Mouse (Mus musculus) liver, embryonic 11.5 days (tissue): Measurements from ENCODE around the gene Tbca. TPM values are rescaled to one million over a fixed set of nuclear protein-coding genes. Genes with fewer than 3 reads are reported as not detected.

Experiments used
- ATAC-seq: fragments of 200-750 bp; cut with Nextera tagmentation; replicated peaks from 2 replicates; pipeline ENCODE4 v1.8.0; 2017; ENCODE audit warnings: moderate number of reproducible peaks, mild to moderate bottlenecking, moderate TSS enrichment, moderate library complexity; ENCODE audit not compliant: low FRiP score
- DNase-seq: peaks from one replicate; pipeline ENCODE4 v3.0.0-alpha.2; 2017; ENCODE audit warnings: low spot score
- H3K27ac ChIP-seq: fragments of 300-500 bp; sonication (generic); 2 replicates; pipeline ENCODE4 v1.5.1; 2014; ENCODE audit warnings: mild to moderate bottlenecking, low read depth, low read length, control low read depth
- H3K27me3 ChIP-seq: fragments of 300-500 bp; sonication (generic); replicated peaks from 2 replicates; pipeline ENCODE4 v1.6.1; 2014; ENCODE audit warnings: low read length, mixed read lengths; ENCODE audit not compliant: control insufficient read depth, insufficient read depth
- H3K36me3 ChIP-seq: fragments of 300-500 bp; sonication (generic); 2 replicates; pipeline ENCODE4 v1.6.1; 2014; ENCODE audit warnings: mild to moderate bottlenecking, low read length, moderate library complexity, mixed read lengths; ENCODE audit not compliant: control insufficient read depth, insufficient read depth
- H3K4me1 ChIP-seq: fragments of 300-500 bp; sonication (generic); replicated peaks from 2 replicates; pipeline ENCODE4 v1.6.1; 2014; ENCODE audit warnings: low read length, mixed read lengths; ENCODE audit not compliant: control insufficient read depth, insufficient read depth
- H3K4me2 ChIP-seq: fragments of 300-500 bp; sonication (generic); 2 replicates; pipeline ENCODE4 v1.6.1; 2014; ENCODE audit warnings: mild to moderate bottlenecking, control low read depth, moderate library complexity
- H3K4me3 ChIP-seq: fragments of 300-500 bp; sonication (generic); 2 replicates; pipeline ENCODE4 v1.5.1; 2014; ENCODE audit warnings: low read depth, low read length, control low read depth
- H3K9ac ChIP-seq: fragments of 300-500 bp; sonication (generic); 2 replicates; pipeline ENCODE4 v1.6.1; 2014; ENCODE audit warnings: low read depth, low read length, control low read depth
- H3K9me3 ChIP-seq: fragments of 300-500 bp; sonication (generic); 2 replicates; pipeline ENCODE4 v1.6.1; 2016; ENCODE audit warnings: low read length, inconsistent platforms, mixed read lengths; ENCODE audit not compliant: control insufficient read depth
- WGBS: fragments of 180-500 bp; shearing (Covaris S2); extraction: QIAGEN DNeasy Blood & Tissue Kit; methylation state at CpG from one replicate; pipeline ENCODE4 v1.1.7; 2014; 5-methylcytosine and 5-hydroxymethylcytosine counted together
- polyA plus RNA-seq: library from polyadenylated mRNA; unstranded; fragments of >200 nt; fragmentation: Nextera tagmentation; extraction: Ambion mirVana; gene quantifications from 2 replicates; pipeline ENCODE4 v1.2.1, GENCODE M21; 2014

Gene Tbca
- polyA plus RNA-seq, 1 experiment from 2014 or later = 200 TPM

DNA sequence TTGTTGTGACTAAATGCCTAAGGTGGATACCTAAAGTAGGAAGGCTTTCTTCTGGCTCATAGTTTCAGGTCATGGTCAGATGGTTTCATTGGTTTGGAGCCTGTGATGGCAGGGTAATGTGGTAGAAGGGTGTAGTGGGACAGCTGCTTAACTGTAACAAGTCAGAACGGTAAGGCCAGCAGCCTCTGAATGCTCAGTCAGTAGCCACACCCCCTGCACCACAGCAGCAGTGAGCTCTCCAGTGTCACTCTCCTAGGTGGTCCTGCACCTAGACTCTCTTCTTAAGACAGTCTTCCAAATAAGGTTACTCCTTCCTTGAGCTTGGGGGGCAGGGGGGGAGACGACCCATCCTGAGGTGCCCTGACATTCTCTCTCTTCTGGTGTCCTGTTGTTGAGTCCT, 39.1 kb downstream of the Tbca start:
- Histone ChIP-seq H3K9ac (no peak overlapping the region), H3K4me2 (no peak overlapping the region), H3K27ac (no peak overlapping the region), H3K27me3 (no peaks in the 10 kb centered on the region), H3K4me1 (0 out of 2 replicates have a peak, but pooled peaks cover 3% of the 10 kb centered on the region), H3K9me3 (no peaks in the 10 kb centered on the region), H3K36me3 (peaks cover 3% of the 10 kb centered on the region; the same call in 1 of the 2 replicates), H3K4me3 (no peak overlapping the region)
- DNase-seq (no peak), ATAC-seq (no peak)
- WGBS = 45% methylated on average over 2 of the region's 2 CpGs

DNA sequence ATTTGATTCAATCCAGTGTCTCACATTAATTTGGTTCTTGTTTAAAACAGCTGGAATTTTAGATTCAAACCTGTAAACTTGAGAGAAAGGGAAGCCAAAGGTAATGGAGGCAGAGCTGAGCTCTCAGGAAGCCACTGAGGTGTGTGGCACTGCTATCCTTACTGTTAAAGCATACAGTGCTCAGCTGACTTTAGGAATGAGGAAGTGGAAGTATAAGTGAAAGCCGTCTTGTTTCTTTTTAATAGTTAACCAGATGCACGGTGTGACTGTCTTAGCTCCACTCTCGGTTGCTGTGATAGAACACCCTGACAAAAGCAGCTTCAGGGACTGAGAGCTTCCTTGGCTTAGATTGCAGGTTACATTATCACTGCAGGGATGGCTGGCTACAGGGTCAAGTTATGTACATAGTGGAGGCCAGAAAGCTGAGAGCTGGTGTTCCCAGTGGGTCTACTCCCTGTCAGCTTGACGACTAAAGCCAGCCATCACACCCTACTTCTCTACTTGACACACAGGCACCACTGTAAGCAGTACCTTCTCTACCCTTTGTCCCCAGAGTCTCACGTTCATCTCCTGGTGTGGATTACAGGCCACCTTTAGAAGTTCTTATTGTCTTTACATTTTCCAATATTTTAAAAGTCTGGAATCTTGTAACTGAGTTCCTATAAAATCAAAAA, 49.5 kb downstream of the Tbca start:
- Histone ChIP-seq H3K4me1 (no peaks in the 10 kb centered on the region), H3K27ac (no peak overlapping the region), H3K4me3 (no peak overlapping the region), H3K9ac (no peak overlapping the region), H3K4me2 (no peak overlapping the region), H3K9me3 (no peaks in the 10 kb centered on the region), H3K27me3 (no peaks in the 10 kb centered on the region), H3K36me3 (peaks cover 3% of the 10 kb centered on the region; the same call in 1 of the 2 replicates)
- DNase-seq (no peak), ATAC-seq (no peak)
- 78% methylated on average over 5 of the region's 5 CpGs for WGBS

DNA sequence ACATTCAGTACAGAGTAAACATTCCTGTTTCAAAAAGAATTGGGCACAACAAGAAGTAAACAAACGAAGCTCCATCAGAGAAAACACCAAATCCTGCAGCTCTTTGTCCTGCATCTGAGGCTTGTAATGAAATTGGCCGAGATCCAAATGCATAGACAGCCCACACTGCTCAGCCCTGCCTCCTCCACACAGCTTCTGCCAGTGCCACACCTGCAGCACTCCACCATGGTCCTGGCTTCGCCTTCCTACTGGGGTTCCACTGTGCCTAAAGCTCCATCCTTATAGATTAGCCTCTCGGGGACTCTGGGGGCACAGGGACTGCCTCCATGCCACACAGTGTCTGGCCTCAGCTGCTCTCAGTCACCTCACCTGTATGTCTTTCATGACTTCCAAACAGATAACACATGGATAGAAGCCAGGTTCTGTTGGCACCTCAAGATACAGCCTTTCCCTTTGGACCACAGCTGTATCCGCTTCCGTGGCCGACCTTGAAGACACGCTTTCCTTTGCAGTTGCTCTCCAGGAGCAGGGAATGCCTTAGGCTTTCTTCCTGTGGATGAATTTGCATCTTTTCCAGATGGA, 50.1 kb downstream of the Tbca start:
- no peak overlapping the region for H3K9ac ChIP-seq
- H3K9me3 ChIP-seq = no peaks in the 10 kb centered on the region
- H3K36me3 ChIP-seq = peaks cover 3% of the 10 kb centered on the region; the same call in 1 of the 2 replicates
- WGBS = 89% methylated on average over 8 of the region's 8 CpGs
- ATAC-seq = no peak
- DNase-seq = no peak
- no peak overlapping the region for H3K4me3 ChIP-seq
- no peaks in the 10 kb centered on the region for H3K4me1 ChIP-seq
- H3K4me2 ChIP-seq = no peak overlapping the region
- H3K27ac ChIP-seq = no peak overlapping the region
- no peaks in the 10 kb centered on the region for H3K27me3 ChIP-seq

DNA sequence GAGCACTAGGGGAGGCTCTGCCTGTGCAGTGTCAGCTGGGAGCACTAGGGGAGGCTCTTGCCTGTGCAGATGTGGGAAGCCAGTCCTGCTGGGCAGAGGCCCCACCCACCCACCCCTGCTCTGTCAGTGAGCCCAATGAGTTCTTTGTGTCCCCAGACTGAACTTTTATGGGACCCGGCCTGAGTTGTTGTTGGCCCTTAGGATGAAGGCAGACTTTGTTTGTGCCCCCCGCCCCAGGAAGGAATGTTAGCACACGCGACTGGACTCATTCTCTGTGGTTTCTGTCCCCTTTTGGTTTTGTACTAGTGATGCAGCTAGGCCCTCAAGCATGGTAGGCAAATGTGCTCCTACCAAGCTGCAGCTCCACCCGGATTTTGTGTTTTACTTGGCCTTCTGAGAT, 54.5 kb downstream of the Tbca start:
- Histone ChIP-seq H3K27ac (no peak overlapping the region), H3K4me3 (no peak overlapping the region), H3K36me3 (peaks cover under 1% of the 10 kb centered on the region; the same call in 1 of the 2 replicates), H3K27me3 (no peaks in the 10 kb centered on the region), H3K4me2 (no peak overlapping the region), H3K9ac (no peak overlapping the region), H3K4me1 (no peaks in the 10 kb centered on the region), H3K9me3 (no peaks in the 10 kb centered on the region)
- no peak for ATAC-seq
- WGBS = 93% methylated on average over 5 of the region's 5 CpGs
- DNase-seq = no peak

DNA sequence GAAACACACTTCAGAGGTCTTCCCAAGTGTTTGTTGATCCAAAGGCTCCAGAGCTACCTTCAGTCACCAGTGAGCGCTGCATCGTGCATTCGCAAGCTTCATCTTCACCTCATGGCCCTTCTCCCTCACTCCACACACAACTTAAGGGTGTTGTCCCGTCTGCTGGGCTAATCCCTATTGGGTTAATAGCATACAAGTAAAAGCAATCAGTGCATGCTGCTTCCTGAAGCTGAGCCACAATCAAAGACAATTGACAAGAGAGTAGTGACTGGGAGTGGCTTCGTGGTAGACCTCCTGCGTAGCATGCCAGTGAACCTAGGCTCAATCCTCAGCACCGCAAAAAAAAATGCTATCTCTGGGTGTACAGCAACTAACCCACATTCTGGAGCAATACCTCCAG, 59.2 kb downstream of the Tbca start:
- Histone ChIP-seq H3K4me2 (no peak overlapping the region), H3K9me3 (no peaks in the 10 kb centered on the region)
- 70% methylated on average over 7 of the region's 7 CpGs for WGBS

DNA sequence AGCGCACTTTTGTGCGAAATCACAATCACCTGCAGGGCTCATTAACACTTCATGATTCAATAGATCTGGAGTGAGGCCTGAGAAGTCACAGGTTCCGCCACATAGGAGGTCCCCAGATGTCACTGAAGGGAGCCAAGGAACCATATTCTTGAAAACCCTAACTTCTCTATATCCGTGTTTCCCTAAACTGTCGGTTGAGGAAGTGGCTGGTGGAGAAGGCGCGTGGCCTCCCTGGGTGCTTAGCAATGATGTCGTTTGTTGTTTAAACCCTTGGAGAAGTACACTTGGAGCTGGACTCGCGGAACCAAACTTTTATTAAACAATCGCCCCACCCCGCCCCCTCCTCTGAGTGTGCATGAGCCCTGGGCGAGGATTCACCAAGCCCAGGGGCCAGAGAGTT, 60.6 kb downstream of the Tbca start:
- H3K36me3 ChIP-seq = no peaks in the 10 kb centered on the region
- H3K9ac ChIP-seq = no peak overlapping the region
- no peak overlapping the region for H3K4me2 ChIP-seq
- H3K4me1 ChIP-seq = no peaks in the 10 kb centered on the region
- no peak overlapping the region for H3K4me3 ChIP-seq
- no peaks in the 10 kb centered on the region for H3K9me3 ChIP-seq
- ATAC-seq (no peak), DNase-seq (no peak)
- no peaks in the 10 kb centered on the region for H3K27me3 ChIP-seq
- H3K27ac ChIP-seq = no peak overlapping the region
- 60% methylated on average over 13 of the region's 13 CpGs for WGBS

More for the DNA sequence above, 59.2 kb downstream of the Tbca start:
- Histone ChIP-seq H3K4me3 (no peak overlapping the region), H3K27me3 (no peaks in the 10 kb centered on the region), H3K9ac (no peak overlapping the region), H3K4me1 (no peaks in the 10 kb centered on the region), H3K36me3 (no peaks in the 10 kb centered on the region), H3K27ac (no peak overlapping the region)
- no peak for ATAC-seq
- DNase-seq = no peak

DNA sequence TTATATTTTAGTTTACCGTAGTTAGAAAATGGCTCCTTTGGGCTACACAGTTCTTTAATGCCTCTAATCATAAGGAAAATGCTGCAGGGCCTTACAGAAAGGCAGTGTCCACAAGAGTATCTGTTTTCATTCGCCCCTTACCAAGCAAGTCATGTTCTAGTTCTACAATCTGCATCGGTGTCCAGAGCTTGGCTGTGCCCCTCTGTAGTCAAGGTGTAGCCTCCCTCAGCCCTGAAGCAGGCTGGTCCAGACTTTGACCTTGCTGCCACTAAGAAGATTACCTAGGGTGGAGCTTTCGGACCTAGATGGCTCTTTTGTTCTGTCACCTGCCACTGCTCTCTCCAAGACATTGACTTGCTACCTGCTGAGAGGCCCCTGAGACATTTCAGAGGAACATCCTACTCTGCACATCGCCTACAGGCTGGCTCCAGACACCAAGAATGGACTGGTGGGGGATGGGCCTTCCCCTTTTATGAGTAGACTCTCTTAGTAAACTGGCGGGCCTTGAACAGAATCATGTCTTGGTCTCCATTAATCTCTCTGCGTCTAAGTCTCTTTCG, 69.4 kb downstream of the Tbca start:
- no peak for ATAC-seq
- Histone ChIP-seq H3K9me3 (no peaks in the 10 kb centered on the region), H3K27me3 (peaks cover 3% of the 10 kb centered on the region), H3K27ac (no peak overlapping the region), H3K36me3 (no peaks in the 10 kb centered on the region), H3K4me3 (no peak overlapping the region), H3K9ac (no peak overlapping the region), H3K4me2 (no peak overlapping the region), H3K4me1 (no peaks in the 10 kb centered on the region)
- DNase-seq = no peak
- 72% methylated on average over 8 of the region's 8 CpGs for WGBS

DNA sequence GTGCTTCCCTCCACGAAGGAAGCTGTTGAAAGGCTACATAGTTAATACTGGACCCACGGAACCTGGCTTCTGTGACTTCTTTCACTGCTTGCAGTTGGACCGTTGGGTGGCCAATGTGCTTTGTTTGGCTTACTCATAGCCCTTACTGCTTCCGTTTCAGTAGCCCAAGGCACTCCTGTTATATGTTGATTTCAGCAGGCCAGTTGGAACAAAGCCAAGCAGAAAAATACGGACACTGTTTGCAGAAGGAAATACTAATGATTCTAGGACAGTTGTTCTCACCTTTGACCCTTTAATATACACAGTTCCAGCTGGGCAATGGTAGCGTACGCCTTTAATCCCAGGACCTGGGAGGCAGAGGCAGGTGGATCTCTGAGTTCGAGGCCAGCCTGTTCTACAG, 70.5 kb downstream of the Tbca start:
- Histone ChIP-seq H3K9me3 (no peaks in the 10 kb centered on the region), H3K4me1 (no peaks in the 10 kb centered on the region), H3K27ac (no peak overlapping the region), H3K27me3 (peaks cover 9% of the 10 kb centered on the region), H3K9ac (no peak overlapping the region), H3K4me2 (no peak overlapping the region), H3K4me3 (no peak overlapping the region), H3K36me3 (no peaks in the 10 kb centered on the region)
- WGBS = 78% methylated on average over 8 of the region's 8 CpGs
- DNase-seq (no peak), ATAC-seq (no peak)
